Mouse (Mus musculus): ENCODE results near the gene Soga3. TPM values are rescaled to one million over a fixed set of nuclear protein-coding genes. Genes with fewer than 3 reads are reported as not detected.

Soga3 gene
- polyA plus RNA-seq (2015; fragmentation: Nextera tagmentation; extraction: Ambion mirVana), result 3.2 and 3.6 TPM in 2 replicates

GRCm38 (mm10) chr10:29143566-29144335, at the start of gene Soga3:
Gene Soga3, plus strand, starts transcription at chr10:29143839.
- ATAC-seq, result peak; percentile 19; the same call in 1 of the 2 replicates
- H3K9me3 ChIP-seq, result no peaks in the 10 kb centered on the region
- no peaks in the 10 kb centered on the region for H3K36me3 ChIP-seq
- H3K9ac ChIP-seq, result no peak within 1 kb of the TSS
- H3K4me2 ChIP-seq (replicated peaks), result peak within 1 kb of the TSS; percentile 50
- H3K4me1 ChIP-seq (replicated peaks), result peaks cover 6% of the 10 kb centered on the region; the same call in 1 of the 2 replicates
- H3K27me3 ChIP-seq (replicated peaks), result peaks cover 30% of the 10 kb centered on the region
- no peak within 1 kb of the TSS for H3K27ac ChIP-seq
- under 1% methylated on average over 34 of the region's 34 CpGs for WGBS
- peak within 1 kb of the TSS; percentile 22 for H3K4me3 ChIP-seq (replicated peaks)

GRCm38 (mm10) chr10:29106962-29107361, 36.7 kb upstream of the Soga3 start:
- H3K36me3 ChIP-seq, result no peaks in the 10 kb centered on the region
- H3K9me3 ChIP-seq, result no peaks in the 10 kb centered on the region
- no peaks in the 10 kb centered on the region for H3K27me3 ChIP-seq (replicated peaks)
- no peak overlapping the region for H3K9ac ChIP-seq
- 9% methylated on average over 4 of the region's 4 CpGs for WGBS
- no peaks in the 10 kb centered on the region for H3K4me1 ChIP-seq (replicated peaks)
- H3K4me3 ChIP-seq (replicated peaks), result no peak overlapping the region
- no peak overlapping the region for H3K27ac ChIP-seq
- H3K4me2 ChIP-seq (replicated peaks), result no peak overlapping the region
- ATAC-seq, result no peak

GRCm38 (mm10) chr10:29142556-29143105, 1.0 kb upstream of the Soga3 start:
- no peak overlapping the region for H3K4me2 ChIP-seq (replicated peaks)
- no peaks in the 10 kb centered on the region for H3K9me3 ChIP-seq
- H3K4me3 ChIP-seq (replicated peaks), result no peak overlapping the region
- WGBS, result 28% methylated on average over 7 of the region's 7 CpGs
- H3K9ac ChIP-seq, result no peak overlapping the region
- H3K36me3 ChIP-seq, result no peaks in the 10 kb centered on the region
- peaks cover 19% of the 10 kb centered on the region for H3K27me3 ChIP-seq (replicated peaks)
- peaks cover 6% of the 10 kb centered on the region; the same call in 1 of the 2 replicates for H3K4me1 ChIP-seq (replicated peaks)
- ATAC-seq, result no peak
- no peak overlapping the region for H3K27ac ChIP-seq

- Histone ChIP-seq H3K9me3 (no peaks in the 10 kb centered on the region), H3K4me3 (replicated peaks) (0 out of 2 replicates have a peak overlapping the region, but pooled peaks have one; percentile 22), H3K36me3 (no peaks in the 10 kb centered on the region), H3K9ac (no peak overlapping the region), H3K27me3 (replicated peaks) (peaks cover 35% of the 10 kb centered on the region), H3K27ac (no peak overlapping the region), H3K4me1 (replicated peaks) (peaks cover 6% of the 10 kb centered on the region; the same call in 1 of the 2 replicates), H3K4me2 (replicated peaks) (peak overlapping the region; percentile 50; the same call in 1 of the 2 replicates)
- no peak for ATAC-seq
- 20% methylated on average over 9 of the region's 12 CpGs for WGBS
These were observed 1.2 kb downstream of the Soga3 start for GRCm38 (mm10) chr10:29144612-29145405.

GRCm38 (mm10) chr10:29146198-29146857, 2.7 kb downstream of the Soga3 start:
- 2% methylated on average over 22 of the region's 22 CpGs for WGBS
- no peak overlapping the region for H3K9ac ChIP-seq
- H3K4me1 ChIP-seq (replicated peaks), result peaks cover 6% of the 10 kb centered on the region; the same call in 1 of the 2 replicates
- peak; percentile 11; the same call in 1 of the 2 replicates for ATAC-seq
- peak overlapping the region; percentile 96 for H3K4me2 ChIP-seq (replicated peaks)
- H3K27ac ChIP-seq, result no peak overlapping the region
- H3K27me3 ChIP-seq (replicated peaks), result peaks cover 35% of the 10 kb centered on the region
- H3K4me3 ChIP-seq (replicated peaks), result peak overlapping the region; percentile 53
- no peaks in the 10 kb centered on the region for H3K9me3 ChIP-seq
- H3K36me3 ChIP-seq, result no peaks in the 10 kb centered on the region

- 0 out of 2 replicates have a peak overlapping the region, but pooled peaks have one; percentile 13 for H3K9ac ChIP-seq
- H3K27me3 ChIP-seq (replicated peaks), result peaks cover 35% of the 10 kb centered on the region
- no peaks in the 10 kb centered on the region for H3K9me3 ChIP-seq
- 1% methylated on average over 64 of the region's 65 CpGs for WGBS
- ATAC-seq, result peak; percentile 96
- H3K4me1 ChIP-seq (replicated peaks), result peaks cover 6% of the 10 kb centered on the region; the same call in 1 of the 2 replicates
- peak overlapping the region; percentile 96 for H3K4me2 ChIP-seq (replicated peaks)
- H3K4me3 ChIP-seq (replicated peaks), result peak overlapping the region; percentile 53
- H3K36me3 ChIP-seq, result no peaks in the 10 kb centered on the region
- 0 out of 2 replicates have a peak overlapping the region, but pooled peaks have one; percentile 13 for H3K27ac ChIP-seq
These were observed 3.4 kb downstream of the Soga3 start for GRCm38 (mm10) chr10:29146858-29147640.

GRCm38 (mm10) chr10:29147641-29147990, 4.0 kb downstream of the Soga3 start:
- Histone ChIP-seq H3K27me3 (replicated peaks) (peaks cover 35% of the 10 kb centered on the region), H3K4me2 (replicated peaks) (peak overlapping the region; percentile 96), H3K4me1 (replicated peaks) (peaks cover 6% of the 10 kb centered on the region; the same call in 1 of the 2 replicates), H3K36me3 (no peaks in the 10 kb centered on the region), H3K27ac (0 out of 2 replicates have a peak overlapping the region, but pooled peaks have one; percentile 13), H3K4me3 (replicated peaks) (peak overlapping the region; percentile 53), H3K9ac (0 out of 2 replicates have a peak overlapping the region, but pooled peaks have one; percentile 13), H3K9me3 (no peaks in the 10 kb centered on the region)
- ATAC-seq, result no peak
- WGBS, result 2% methylated on average over 12 of the region's 12 CpGs

GRCm38 (mm10) chr10:29148076-29148475, 4.4 kb downstream of the Soga3 start:
- 6% methylated on average over 21 of the region's 21 CpGs for WGBS

GRCm38 (mm10) chr10:29155304-29155703, 11.7 kb downstream of the Soga3 start:
- no peak for ATAC-seq
- H3K4me1 ChIP-seq (replicated peaks), result no peaks in the 10 kb centered on the region
- no peak overlapping the region for H3K9ac ChIP-seq
- H3K27me3 ChIP-seq (replicated peaks), result no peaks in the 10 kb centered on the region
- 94% methylated on average over 3 of the region's 3 CpGs for WGBS
- no peaks in the 10 kb centered on the region for H3K36me3 ChIP-seq
- no peak overlapping the region for H3K4me2 ChIP-seq (replicated peaks)
- H3K9me3 ChIP-seq, result no peaks in the 10 kb centered on the region
- no peak overlapping the region for H3K4me3 ChIP-seq (replicated peaks)
- no peak overlapping the region for H3K27ac ChIP-seq

More at GRCm38 (mm10) chr10:29148076-29148475, 4.4 kb downstream of the Soga3 start:
- H3K27me3 ChIP-seq (replicated peaks), result peaks cover 35% of the 10 kb centered on the region
- no peak overlapping the region for H3K27ac ChIP-seq
- H3K4me2 ChIP-seq (replicated peaks), result peak overlapping the region; percentile 96
- peaks cover 6% of the 10 kb centered on the region; the same call in 1 of the 2 replicates for H3K4me1 ChIP-seq (replicated peaks)
- ATAC-seq, result no peak
- H3K9ac ChIP-seq, result no peak overlapping the region
- H3K36me3 ChIP-seq, result no peaks in the 10 kb centered on the region
- peak overlapping the region; percentile 53 for H3K4me3 ChIP-seq (replicated peaks)
- H3K9me3 ChIP-seq, result no peaks in the 10 kb centered on the region

GRCm38 (mm10) chr10:29161664-29162063, 18.0 kb downstream of the Soga3 start:
- no peak overlapping the region for H3K27ac ChIP-seq
- no peaks in the 10 kb centered on the region for H3K4me1 ChIP-seq (replicated peaks)
- H3K9ac ChIP-seq, result no peak overlapping the region
- no peak overlapping the region for H3K4me2 ChIP-seq (replicated peaks)
- H3K4me3 ChIP-seq (replicated peaks), result no peak overlapping the region
- H3K27me3 ChIP-seq (replicated peaks), result no peaks in the 10 kb centered on the region
- ATAC-seq, result no peak
- no peaks in the 10 kb centered on the region for H3K9me3 ChIP-seq
- H3K36me3 ChIP-seq, result no peaks in the 10 kb centered on the region
- WGBS, result 74% methylated on average over 2 of the region's 2 CpGs

- H3K27me3 ChIP-seq (replicated peaks), result no peaks in the 10 kb centered on the region
- H3K4me2 ChIP-seq (replicated peaks), result no peak overlapping the region
- H3K27ac ChIP-seq, result no peak overlapping the region
- no peak overlapping the region for H3K4me3 ChIP-seq (replicated peaks)
- WGBS, result 92% methylated on average over 2 of the region's 2 CpGs
- no peaks in the 10 kb centered on the region for H3K4me1 ChIP-seq (replicated peaks)
- H3K36me3 ChIP-seq, result no peaks in the 10 kb centered on the region
- no peak for ATAC-seq
- no peaks in the 10 kb centered on the region for H3K9me3 ChIP-seq
- no peak overlapping the region for H3K9ac ChIP-seq
These were observed 30.1 kb downstream of the Soga3 start for GRCm38 (mm10) chr10:29173778-29174177.
